Mouse (Mus musculus) bone marrow macrophage, adult 2 months (primary cell): Measurements from ENCODE around the gene Noxred1. TPM values are rescaled to one million over a fixed set of nuclear protein-coding genes. Genes with fewer than 3 reads are reported as not detected.
"Not testable (repeated sequence)": the region's sequence is repeated elsewhere in the genome, so short reads cannot be mapped to it uniquely, and the experiment has no call there.

Experiments used
- H3K27ac ChIP-seq: 2 replicates; pipeline ENCODE4 v1.5.1; 2012; ENCODE audit warnings: low read depth, low read length; ENCODE audit not compliant: insufficient read depth
- H3K4me1 ChIP-seq: 2 replicates; pipeline ENCODE4 v1.6.1; 2012; ENCODE audit warnings: low read length; ENCODE audit not compliant: control insufficient read depth, insufficient read depth
- H3K4me3 ChIP-seq: 2 replicates; pipeline ENCODE4 v1.5.1; 2012; ENCODE audit warnings: mild to moderate bottlenecking, low read length, moderate library complexity; ENCODE audit not compliant: insufficient read depth
- CTCF ChIP-seq: IDR thresholded peaks from 2 replicates; pipeline ENCODE4 v1.5.1; 2012; ENCODE audit warnings: low read depth, mild to moderate bottlenecking, low read length, moderate library complexity
- POLR2A ChIP-seq: IDR thresholded peaks from 2 replicates; pipeline ENCODE4 v1.6.1; 2012; ENCODE audit warnings: mild to moderate bottlenecking, low read depth, low read length, borderline replicate concordance
- polyA plus RNA-seq: library from polyadenylated mRNA; stranded (reverse); fragments of >200 nt; gene quantifications from 2 replicates; pipeline ENCODE4 v1.2.4, GENCODE M21; 2012; ENCODE audit not compliant: missing spikeins, insufficient read depth, insufficient read length

Noxred1 gene
- polyA plus RNA-seq: 1.0 TPM in 1 of 2 replicates, not detected in the other

GRCm38 (mm10) chr12:87238632-87239031 lies at the start of gene Noxred1:
Noxred1 (minus strand) TSS chr12:87238732.
- TF ChIP-seq POLR2A: no peak
- TF ChIP-seq CTCF: no peak
- H3K4me1 ChIP-seq: peaks cover 12% of the 10 kb centered on the region
- H3K27ac ChIP-seq: no peak within 1 kb of the TSS
- H3K4me3 ChIP-seq: no peak within 1 kb of the TSS

- Histone ChIP-seq H3K27ac (no peak overlapping the region), H3K4me3 (no peak overlapping the region), H3K4me1 (peaks cover 6% of the 10 kb centered on the region)
- no peak for TF ChIP-seq CTCF
- no peak for TF ChIP-seq POLR2A
Measured at GRCm38 (mm10) chr12:87284726-87285125, 46.2 kb upstream of the Noxred1 start.

- H3K4me3 ChIP-seq: no peak overlapping the region
- H3K4me1 ChIP-seq: peaks cover 6% of the 10 kb centered on the region
- TF ChIP-seq CTCF: no peak
- no peak for TF ChIP-seq POLR2A
- no peak overlapping the region for H3K27ac ChIP-seq
Measured at GRCm38 (mm10) chr12:87284268-87284667, 45.7 kb upstream of the Noxred1 start.

GRCm38 (mm10) chr12:87283706-87284105 lies 45.2 kb upstream of the Noxred1 start:
- Histone ChIP-seq H3K4me1 (peaks cover 6% of the 10 kb centered on the region), H3K27ac (no peak overlapping the region), H3K4me3 (no peak overlapping the region)
- no peak for TF ChIP-seq CTCF
- TF ChIP-seq POLR2A: no peak

- peaks cover 6% of the 10 kb centered on the region for H3K4me1 ChIP-seq
- TF ChIP-seq POLR2A (no peak), CTCF (no peak)
- H3K4me3 ChIP-seq: no peak overlapping the region
- H3K27ac ChIP-seq: no peak overlapping the region
Measured at GRCm38 (mm10) chr12:87282743-87283142, 44.2 kb upstream of the Noxred1 start.

GRCm38 (mm10) chr12:87281766-87282165 lies 43.2 kb upstream of the Noxred1 start:
- H3K4me1 ChIP-seq: peaks cover 6% of the 10 kb centered on the region
- H3K27ac ChIP-seq: no peak overlapping the region
- TF ChIP-seq CTCF (no peak), POLR2A (no peak)
- no peak overlapping the region for H3K4me3 ChIP-seq

- H3K27ac ChIP-seq: no peak overlapping the region
- no peak for TF ChIP-seq CTCF
- H3K4me3 ChIP-seq: no peak overlapping the region
- peaks cover 24% of the 10 kb centered on the region for H3K4me1 ChIP-seq
Measured at GRCm38 (mm10) chr12:87279879-87280278, 41.3 kb upstream of the Noxred1 start.

GRCm38 (mm10) chr12:87279350-87279749 lies 40.8 kb upstream of the Noxred1 start:
- H3K27ac ChIP-seq: no peak overlapping the region
- TF ChIP-seq POLR2A (no peak), CTCF (no peak)
- no peak overlapping the region for H3K4me3 ChIP-seq
- H3K4me1 ChIP-seq: peaks cover 28% of the 10 kb centered on the region

- no peak overlapping the region for H3K4me3 ChIP-seq
- TF ChIP-seq POLR2A (no peak), CTCF (no peak)
- peaks cover 37% of the 10 kb centered on the region for H3K4me1 ChIP-seq
- H3K27ac ChIP-seq: no peak overlapping the region
Measured at GRCm38 (mm10) chr12:87278118-87278730, 39.7 kb upstream of the Noxred1 start.

GRCm38 (mm10) chr12:87277251-87277650 lies 38.7 kb upstream of the Noxred1 start:
- not testable (repeated sequence) for H3K27ac ChIP-seq, H3K4me3 ChIP-seq
- peaks cover 41% of the 10 kb centered on the region for H3K4me1 ChIP-seq
